Mouse (Mus musculus) erythroblast, embryonic 14.5 days (primary cell): ENCODE data around the gene Hapln3.

Experiments
- GATA1 ChIP-seq: IDR thresholded peaks from 2 replicates; pipeline ENCODE4 v1.6.1; 2012; ENCODE audit warnings: low read length, inconsistent platforms, mixed read lengths
- TAL1 ChIP-seq: IDR thresholded peaks from 3 replicates; pipeline ENCODE4 v1.6.1; 2012; ENCODE audit warnings: low read length, inconsistent platforms, mixed read lengths

DNA sequence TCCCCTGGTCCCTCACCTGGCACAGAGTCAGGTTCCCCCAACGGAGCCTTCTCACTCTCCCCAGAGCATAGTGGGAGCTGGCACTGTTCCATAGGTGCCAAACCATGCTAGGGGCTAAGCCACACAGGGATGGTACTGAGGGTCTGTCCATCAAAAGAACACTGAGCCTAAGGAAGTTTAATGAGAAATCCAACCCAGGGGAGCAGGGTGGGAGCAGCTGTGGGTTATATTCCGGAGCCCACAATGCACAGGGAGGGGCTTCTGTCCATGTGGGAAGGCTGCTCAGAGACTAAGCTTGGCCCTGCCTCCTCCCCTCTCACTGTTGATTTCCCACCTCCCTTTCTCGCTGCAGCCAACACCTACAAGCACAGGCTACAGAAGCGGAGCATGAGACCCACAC, 17.0 kb downstream of the Hapln3 start:
- TF ChIP-seq GATA1 (no peak), TAL1 (no peak)
